9 mouse cellular contexts compared by ENCODE assay signal in the genomic region with DNA sequence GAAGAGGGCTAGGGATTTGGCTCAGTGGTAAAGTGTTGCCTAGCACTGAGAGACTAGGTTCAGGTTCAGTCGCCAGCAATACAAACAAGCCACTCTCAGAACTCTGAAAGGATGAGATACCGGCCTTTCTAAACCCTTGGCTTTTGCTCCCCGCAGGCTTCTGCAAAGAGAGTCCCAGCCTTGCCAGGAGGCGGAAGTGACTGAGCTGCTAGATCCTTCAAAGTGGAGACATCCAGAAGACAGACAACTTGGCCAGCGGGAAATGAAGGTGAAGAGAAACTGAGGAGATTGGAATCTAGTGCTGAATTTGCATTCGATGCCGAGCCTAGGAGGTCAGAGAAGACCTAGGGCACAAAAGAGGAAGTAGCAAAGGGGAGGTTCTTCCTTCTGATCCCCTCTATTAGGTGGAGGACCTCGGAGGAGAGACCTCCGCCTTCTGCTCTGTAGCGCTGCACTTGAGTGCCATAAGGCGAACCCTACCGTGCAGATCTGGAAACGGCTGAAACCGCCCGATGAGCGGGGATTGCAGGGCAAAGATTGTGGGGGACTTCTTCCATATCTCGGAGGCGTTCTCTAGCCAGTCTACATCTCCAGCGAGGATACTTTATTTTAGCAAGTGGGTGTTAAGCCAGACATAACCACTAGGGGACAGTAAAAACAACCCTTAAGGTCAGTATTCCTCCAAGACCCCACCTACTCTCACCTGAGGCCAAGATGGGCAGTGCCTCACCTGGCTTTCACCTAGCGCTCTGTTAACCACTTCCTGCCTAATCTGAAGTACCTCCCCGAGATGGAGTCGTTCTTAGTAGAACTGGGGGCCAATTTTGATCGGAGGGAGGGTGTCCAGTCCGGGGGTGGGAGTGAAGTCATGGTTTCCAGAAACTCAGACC. TPM values are rescaled to one million over a fixed set of nuclear protein-coding genes. Genes with fewer than 3 reads are reported as not detected.
DNase-seq lines count a peak whose midpoint lies in the region; ATAC-seq and TF ChIP-seq lines count a peak whose summit lies in the region.
"Had no signal": no experiment of that assay in that cellular context is flagged by ENCODE, and none has a peak within 500 bp of the region (broad histone marks: within the 10 kb centered on the region; RNA-seq: fewer than 3 reads in every experiment).

No protein-coding gene starts in this region.

- H3K4me3 ChIP-seq in intestine, postnatal 0 days (ENCODE audit: low read depth, low read length): peak overlapping the region; percentile 74
- peak overlapping the region; percentile 85 for H3K4me3 ChIP-seq in lung, embryonic 15.5 days
- peak overlapping the region; percentile 95 for H3K4me3 ChIP-seq in olfactory bulb, adult 2 months (ENCODE audit: insufficient read depth, low read depth, low read length)

- peak; percentile 45 for DNase-seq in urinary bladder, adult 2 months (ENCODE audit: low spot score)
- DNase-seq in urinary bladder, postnatal 4 days (ENCODE audit: low spot score in 2 of 2): no peak
- DNase-seq in cerebellum, adult 8-10 months: peak; percentile 81
- DNase-seq in gastrocnemius, postnatal 10 days: peak; percentile 31
- DNase-seq in left cerebral cortex, adult 18-20 months (ENCODE audit: low spot score in 2 of 2): no peak

- peak; percentile 94 for TF ChIP-seq CTCF in intestine, postnatal 0 days (IDR thresholded peaks at IDR 0.05; ENCODE audit: low read depth)
- TF ChIP-seq CTCF in olfactory bulb, adult 2 months (IDR thresholded peaks at IDR 0.05; ENCODE audit: insufficient read depth, low read depth, low read length): peak; percentile 42; the same call in 1 of the 2 replicates

- H3K27me3 ChIP-seq in intestine, postnatal 0 days (replicated peaks; ENCODE audit: control insufficient read depth, insufficient read depth, low read length): no peaks in the 10 kb centered on the region
- H3K27me3 ChIP-seq in lung, embryonic 15.5 days: no peaks in the 10 kb centered on the region

- no peaks in the 10 kb centered on the region for H3K36me3 ChIP-seq in intestine, postnatal 0 days (ENCODE audit: control insufficient read depth, insufficient read depth)
- no peaks in the 10 kb centered on the region for H3K36me3 ChIP-seq in lung, embryonic 15.5 days

- WGBS in intestine, postnatal 0 days: 6% methylated on average over 24 of the region's 24 CpGs
- 2% methylated on average over 24 of the region's 24 CpGs for WGBS in lung, embryonic 15.5 days
- 15% methylated on average over 24 of the region's 24 CpGs for WGBS in olfactory bulb, adult 2 months

- H3K9ac ChIP-seq in intestine, postnatal 0 days (ENCODE audit: low read depth, low read length): peak overlapping the region; percentile 63
- H3K9ac ChIP-seq in lung, embryonic 15.5 days: peak overlapping the region; percentile 88

- H3K9me3 ChIP-seq in intestine, postnatal 0 days (ENCODE audit: control insufficient read depth): no peaks in the 10 kb centered on the region
- no peaks in the 10 kb centered on the region for H3K9me3 ChIP-seq in lung, embryonic 15.5 days

- peak overlapping the region; percentile 98 for H3K4me2 ChIP-seq in intestine, postnatal 0 days (replicated peaks; ENCODE audit: low read depth)
- peak overlapping the region; percentile 79 for H3K4me2 ChIP-seq in lung, embryonic 15.5 days

- TF ChIP-seq POLR2A in olfactory bulb, adult 2 months (IDR thresholded peaks at IDR 0.05; ENCODE audit: insufficient read depth, low read depth, low read length): no peak

- ATAC-seq in intestine, postnatal 0 days: peak; percentile 14
- 0 out of 2 replicates have a peak, but pooled peaks have one; percentile 3 for ATAC-seq in lung, embryonic 15.5 days (ENCODE audit: borderline replicate concordance, extremely low read depth, low FRiP score, low TSS enrichment)

- peak overlapping the region; percentile 95 for H3K27ac ChIP-seq in intestine, postnatal 0 days (ENCODE audit: low read depth, low read length)
- H3K27ac ChIP-seq in lung, embryonic 15.5 days: peak overlapping the region; percentile 100
- H3K27ac ChIP-seq in olfactory bulb, adult 2 months (ENCODE audit: insufficient read depth, low read depth, low read length): no peak overlapping the region; the same call in 1 of the 2 replicates

- H3K4me1 ChIP-seq in intestine, postnatal 0 days (replicated peaks; ENCODE audit: control insufficient read depth, insufficient read depth, low read length): 0 out of 2 replicates have a peak, but pooled peaks cover 3% of the 10 kb centered on the region
- peaks cover 23% of the 10 kb centered on the region for H3K4me1 ChIP-seq in lung, embryonic 15.5 days
- H3K4me1 ChIP-seq in olfactory bulb, adult 2 months (ENCODE audit: control insufficient read depth, insufficient read depth, low read length): peaks cover 10% of the 10 kb centered on the region

RNA-seq across cellular contexts. Expression of a gene that starts 5.0 kb away (rescaled TPM):
- polyA plus RNA-seq in urinary bladder, adult 2 months (2012; rRNA removed): 11.1 and 29.7 TPM in 2 replicates
- 10 to 100 TPM; 65.4 to 77.6 TPM for total RNA-seq in gastrocnemius, postnatal 10 days (2021)
- polyA plus RNA-seq in intestine, postnatal 0 days (2015; fragmentation: Nextera tagmentation; extraction: Ambion mirVana): 4.8 and 4.9 TPM in 2 replicates
- polyA plus RNA-seq in lung, embryonic 15.5 days (2015; fragmentation: Nextera tagmentation; extraction: Ambion mirVana): 17.1 and 17.3 TPM in 2 replicates
- polyA plus RNA-seq in olfactory bulb, adult 2 months (2012; ENCODE audit: insufficient read depth, insufficient read length, low replicate concordance, missing spikeins): not detected in 2 replicates
- 10 to 100 TPM; 59.1 to 62.5 TPM for total RNA-seq in left cerebral cortex, adult 18-20 months (2021)

RNA-seq across cellular contexts. Expression of a gene that starts 22.8 kb away (rescaled TPM):
- 788 and 1,023 TPM in 2 replicates for polyA plus RNA-seq in urinary bladder, adult 2 months (2012; rRNA removed)
- total RNA-seq in gastrocnemius, postnatal 10 days (2021): under 1 TPM; 0.38 to 0.65 TPM
- polyA plus RNA-seq in intestine, postnatal 0 days (2015; fragmentation: Nextera tagmentation; extraction: Ambion mirVana): not detected in 2 replicates
- polyA plus RNA-seq in lung, embryonic 15.5 days (2015; fragmentation: Nextera tagmentation; extraction: Ambion mirVana): 1.3 and 1.5 TPM in 2 replicates
- not detected in 2 replicates for polyA plus RNA-seq in olfactory bulb, adult 2 months (2012; ENCODE audit: insufficient read depth, insufficient read length, low replicate concordance, missing spikeins)
- not detected for total RNA-seq in left cerebral cortex, adult 18-20 months (2021)
- total RNA-seq: layer of hippocampus, adult 18-20 months had no signal

RNA-seq across cellular contexts. Expression of a gene that starts 36.6 kb away (rescaled TPM):
- polyA plus RNA-seq in urinary bladder, adult 2 months (2012; rRNA removed): 0.28 and 0.63 TPM in 2 replicates
- total RNA-seq in gastrocnemius, postnatal 10 days (2021): not detected
- polyA plus RNA-seq in intestine, postnatal 0 days (2015; fragmentation: Nextera tagmentation; extraction: Ambion mirVana): not detected in 2 replicates
- polyA plus RNA-seq in lung, embryonic 15.5 days (2015; fragmentation: Nextera tagmentation; extraction: Ambion mirVana): not detected in 2 replicates
- polyA plus RNA-seq in olfactory bulb, adult 2 months (2012; ENCODE audit: insufficient read depth, insufficient read length, low replicate concordance, missing spikeins): not detected in 2 replicates
- not detected for total RNA-seq in left cerebral cortex, adult 18-20 months (2021)
- total RNA-seq: layer of hippocampus, adult 18-20 months had no signal

RNA-seq across cellular contexts. Expression of a gene that starts 59.2 kb away (rescaled TPM):
- polyA plus RNA-seq in urinary bladder, adult 2 months (2012; rRNA removed): 33.7 and 47.1 TPM in 2 replicates
- 10 to 100 TPM in 1 of 2 experiments, 1 to 10 TPM in 1; 5.9 to 10.2 TPM for total RNA-seq in gastrocnemius, postnatal 10 days (2021)
- polyA plus RNA-seq in intestine, postnatal 0 days (2015; fragmentation: Nextera tagmentation; extraction: Ambion mirVana): 14.7 and 19.7 TPM in 2 replicates
- polyA plus RNA-seq in lung, embryonic 15.5 days (2015; fragmentation: Nextera tagmentation; extraction: Ambion mirVana): 27.3 and 31.7 TPM in 2 replicates
- polyA plus RNA-seq in olfactory bulb, adult 2 months (2012; ENCODE audit: insufficient read depth, insufficient read length, low replicate concordance, missing spikeins): not detected in 2 replicates
- total RNA-seq in left cerebral cortex, adult 18-20 months (2021): 10 to 100 TPM; 18.9 to 19.0 TPM

Comparison
In these comparisons a context has a peak if more than half of its experiments do, and no peak if none do; other contexts are left out.
1. DNase-seq: peak in urinary bladder, adult 2 months (single experiment), cerebellum, adult 8-10 months (single experiment) and gastrocnemius, postnatal 10 days (single experiment); none in urinary bladder, postnatal 4 days (0 of 2) and left cerebral cortex, adult 18-20 months (0 of 2).
2. RNA of a gene that starts 22.8 kb away (polyA plus RNA-seq): 788 to 1,023 TPM in urinary bladder, adult 2 months; 1.3 to 1.5 TPM in lung, embryonic 15.5 days, not detected in intestine, postnatal 0 days and not detected in olfactory bulb, adult 2 months; every median in the first group is over 100 times any median in the second.
3. Peak in every context shown above with its lines, with median percentiles within 50 percentile points of each other: H3K4me3 ChIP-seq.